Mouse (Mus musculus) brain, adult 2 months (tissue): ENCODE measurements at regions not wholly inside any gene's neighbourhood (a gene's known extent, or its start where the extent isn't known, plus 50 kb on each side); places are given as distances from the start of the nearest gene placed in this dataset.

ENCODE experiments used
- DNase-seq: peaks from one replicate; pipeline ENCODE4 v3.0.0; 2011; ENCODE audit warnings: low read depth, low spot score

DNA sequence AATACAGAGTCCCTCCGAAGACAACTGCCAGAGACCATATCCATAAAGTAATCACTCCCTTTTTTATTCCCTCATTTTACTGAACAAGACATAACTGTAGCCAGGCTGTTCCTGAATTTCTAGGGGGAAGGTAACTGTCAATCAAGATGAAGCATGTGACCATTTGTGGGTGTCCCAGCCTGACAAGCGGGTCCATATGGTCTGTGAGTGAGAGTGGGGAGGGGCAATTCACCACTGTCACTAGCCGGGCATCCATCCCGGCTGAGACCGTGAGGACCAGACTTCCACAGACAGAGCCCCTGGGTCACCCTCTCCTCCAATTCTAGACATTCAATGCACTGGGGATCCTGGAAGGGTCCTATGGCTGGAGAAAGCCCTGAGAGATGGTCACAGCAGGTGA, 54.6 kb downstream of the Gm11733 start:
- peak; percentile 30 for DNase-seq

GRCm38 (mm10) chr11:117540609-117541008, 56.4 kb downstream of the Gm11733 start:
- DNase-seq = no peak

DNA sequence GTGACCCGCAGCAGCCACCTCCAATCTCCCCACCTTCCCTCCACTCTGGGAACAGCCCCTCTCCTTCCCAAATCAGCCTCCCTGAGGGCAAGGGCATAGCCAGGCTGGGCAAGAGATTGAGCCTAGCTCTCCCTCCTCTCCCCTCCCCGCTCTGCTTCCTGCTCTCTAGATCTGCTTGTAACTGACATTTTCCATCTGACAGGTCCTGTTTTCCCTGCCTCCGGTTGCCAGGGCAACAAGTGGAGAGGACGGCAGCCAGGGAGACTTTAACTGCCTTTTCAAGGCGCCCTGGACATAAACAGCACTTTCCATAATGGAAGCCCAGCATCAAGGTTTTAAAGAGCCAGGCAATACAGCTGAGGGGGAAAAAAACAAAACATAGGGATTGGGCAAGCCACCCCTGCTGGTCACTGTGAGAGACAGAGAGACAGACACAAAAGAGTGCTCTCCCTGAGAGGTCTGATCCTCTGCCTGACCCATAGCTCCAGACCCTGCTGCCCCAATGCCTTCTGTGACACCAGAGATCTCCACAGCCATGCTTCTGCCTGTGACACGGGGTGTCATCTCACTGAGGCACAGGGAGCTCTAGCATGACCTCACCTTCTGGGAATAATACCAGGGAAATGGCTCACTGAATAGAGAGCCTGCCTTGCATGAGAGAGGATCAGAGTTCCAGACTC, 57.2 kb downstream of the Gm11733 start:
- peak; percentile 83 for DNase-seq

- DNase-seq = peak; percentile 83
Observed at GRCm38 (mm10) chr11:117543191-117543590, 59.0 kb downstream of the Gm11733 start.

DNA sequence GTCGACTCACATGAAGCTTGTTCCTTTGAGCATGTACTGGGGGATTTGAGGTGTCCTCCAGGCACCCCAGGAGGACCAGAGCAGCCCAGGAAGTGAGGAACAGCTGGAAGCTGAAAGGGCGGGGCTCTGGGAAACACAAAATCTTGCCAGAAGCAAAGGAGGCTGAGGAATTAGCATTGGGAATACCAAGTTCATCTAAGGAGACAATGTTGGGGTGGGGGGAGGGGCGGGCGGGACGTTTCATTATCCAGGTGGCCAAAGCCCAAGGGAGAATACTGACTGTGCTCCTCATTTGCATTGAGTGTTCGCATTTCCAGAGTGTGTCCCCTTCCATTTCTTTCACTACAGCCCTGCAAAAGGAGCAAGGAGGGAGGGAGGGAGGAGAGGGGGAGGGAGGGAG, 60.3 kb downstream of the Gm11733 start:
- no peak for DNase-seq

GRCm38 (mm10) chr11:117544926-117545325, 60.8 kb downstream of the Gm11733 start:
- no peak for DNase-seq

GRCm38 (mm10) chr11:117551926-117552325, 67.8 kb downstream of the Gm11733 start:
- DNase-seq = peak; percentile 56

DNA sequence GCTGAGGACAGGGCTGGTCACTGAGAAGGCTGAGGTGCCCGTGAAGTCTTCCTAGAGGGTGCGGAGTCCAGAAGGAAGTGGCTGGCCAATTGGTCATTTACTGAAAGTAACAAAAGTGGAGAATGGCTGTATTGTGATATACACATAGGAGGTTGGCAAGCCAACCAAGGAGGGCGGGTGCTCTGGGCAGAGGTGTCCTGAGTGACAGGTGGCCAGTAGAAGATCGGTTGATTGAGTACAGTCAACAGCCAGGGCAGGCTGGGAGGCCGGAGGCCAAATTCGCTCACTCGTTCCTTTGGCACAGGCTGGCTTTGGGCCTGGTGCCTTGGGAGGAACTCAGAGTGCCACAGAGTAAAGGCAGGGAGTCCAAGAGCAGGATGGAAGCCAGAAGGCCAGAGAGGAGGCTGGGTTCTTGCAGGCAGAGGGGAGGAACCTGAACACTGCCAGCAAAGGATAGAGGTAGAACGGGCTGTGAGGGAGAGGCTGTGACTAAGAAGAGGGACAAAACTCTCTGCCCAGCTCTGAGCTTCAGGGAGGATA, 68.3 kb downstream of the Gm11733 start:
- peak; percentile 90 for DNase-seq

DNA sequence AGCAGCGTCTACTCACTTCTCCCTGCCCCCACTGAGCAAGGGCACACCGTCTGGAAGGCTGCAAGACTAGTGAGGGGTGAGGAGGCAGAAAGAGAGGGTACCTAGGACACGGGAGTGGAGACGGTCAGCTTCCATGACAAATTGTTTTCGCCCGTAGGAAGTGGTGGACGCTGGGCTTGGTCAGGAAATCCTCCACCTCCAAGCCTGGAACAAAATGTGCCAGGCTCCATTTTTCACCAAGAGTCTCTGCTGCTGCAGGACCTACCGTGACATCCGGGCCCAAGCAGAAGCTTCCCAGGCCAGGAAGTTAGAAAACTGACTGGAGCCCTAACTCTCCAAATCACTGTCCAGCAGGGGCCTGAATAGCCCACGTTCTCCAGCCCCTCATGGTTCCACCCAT, 69.9 kb downstream of the Gm11733 start:
- DNase-seq = no peak

DNA sequence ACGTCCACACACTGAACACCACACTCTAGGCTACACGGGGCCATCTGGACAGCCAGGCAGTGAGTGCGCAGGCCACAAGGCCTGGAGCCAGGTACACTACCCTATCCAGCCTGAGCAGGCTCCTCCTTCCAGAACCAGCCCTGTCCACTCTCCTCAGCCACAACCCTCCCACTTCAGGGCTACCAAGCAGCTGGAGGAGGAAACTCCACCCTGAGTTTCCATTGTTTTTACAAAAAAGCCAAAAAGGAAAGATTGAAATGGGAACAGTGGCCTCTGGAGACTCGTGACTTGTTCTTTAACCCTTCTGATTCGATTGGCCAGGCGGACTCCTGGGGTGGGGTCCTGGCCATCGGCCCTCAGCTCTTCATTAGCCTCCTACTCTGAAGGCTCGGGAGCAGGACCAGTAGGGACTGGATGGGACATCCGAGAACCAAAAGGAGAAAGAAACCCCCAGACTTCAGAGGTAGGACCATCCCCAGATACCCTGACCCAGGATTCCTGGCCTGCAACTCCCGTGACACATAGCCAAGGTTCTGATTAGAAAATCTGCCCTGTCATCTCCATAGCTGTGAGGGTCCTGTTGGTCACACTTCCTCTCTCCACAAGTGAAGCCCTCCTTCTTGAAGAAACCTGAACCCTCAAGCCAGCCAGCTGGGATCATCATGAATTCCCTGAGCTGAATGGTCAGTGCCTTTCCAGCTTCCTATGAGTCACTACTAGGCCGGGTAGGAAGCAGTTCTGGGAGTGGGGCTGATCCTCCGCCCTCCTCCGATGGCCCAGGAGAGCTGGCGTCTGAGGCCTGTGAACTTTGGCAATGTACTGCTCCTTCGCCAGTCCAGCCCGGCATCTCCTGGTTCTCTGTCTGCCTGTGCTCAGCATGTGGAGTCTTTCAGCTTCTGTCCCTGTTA, 73.6 kb downstream of the Gm11733 start:
- peak; percentile 61 for DNase-seq

- DNase-seq = peak; percentile 69
Observed at GRCm38 (mm10) chr11:117559839-117560238, 75.7 kb downstream of the Gm11733 start.

DNA sequence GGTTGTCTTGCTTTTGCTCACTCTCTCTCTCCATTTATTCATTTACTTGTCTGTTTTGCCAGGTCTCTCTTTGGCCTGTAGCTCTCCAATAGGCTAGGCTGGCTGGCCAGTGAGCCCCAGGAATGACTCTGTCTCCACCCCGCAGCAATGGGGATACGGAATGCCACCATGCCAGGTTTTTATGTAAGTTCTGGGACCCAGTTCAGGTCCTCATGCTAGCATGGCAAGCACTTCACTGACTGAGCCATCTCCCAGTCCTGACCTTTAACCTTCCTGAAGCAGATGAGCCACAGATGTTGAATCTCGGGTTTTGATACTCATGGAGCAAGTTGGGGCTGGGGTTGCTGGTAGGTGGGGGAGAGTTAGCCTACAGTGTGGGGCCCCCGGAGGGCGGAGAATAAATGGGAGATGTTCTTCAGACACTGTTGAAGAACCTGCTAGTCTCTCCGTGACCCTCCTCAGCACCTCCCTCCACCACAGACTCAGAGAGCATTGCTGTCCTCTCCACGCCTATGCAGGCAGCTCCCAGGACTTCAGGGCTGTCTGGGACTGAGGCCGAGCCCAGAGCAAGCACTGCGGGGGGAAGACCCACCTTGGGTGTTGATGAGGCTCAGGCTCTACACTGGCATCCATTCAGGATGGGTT, 83.9 kb downstream of the Gm11733 start:
- no peak for DNase-seq

GRCm38 (mm10) chr11:117568606-117568991, 84.4 kb downstream of the Gm11733 start:
- DNase-seq = peak; percentile 67

DNA sequence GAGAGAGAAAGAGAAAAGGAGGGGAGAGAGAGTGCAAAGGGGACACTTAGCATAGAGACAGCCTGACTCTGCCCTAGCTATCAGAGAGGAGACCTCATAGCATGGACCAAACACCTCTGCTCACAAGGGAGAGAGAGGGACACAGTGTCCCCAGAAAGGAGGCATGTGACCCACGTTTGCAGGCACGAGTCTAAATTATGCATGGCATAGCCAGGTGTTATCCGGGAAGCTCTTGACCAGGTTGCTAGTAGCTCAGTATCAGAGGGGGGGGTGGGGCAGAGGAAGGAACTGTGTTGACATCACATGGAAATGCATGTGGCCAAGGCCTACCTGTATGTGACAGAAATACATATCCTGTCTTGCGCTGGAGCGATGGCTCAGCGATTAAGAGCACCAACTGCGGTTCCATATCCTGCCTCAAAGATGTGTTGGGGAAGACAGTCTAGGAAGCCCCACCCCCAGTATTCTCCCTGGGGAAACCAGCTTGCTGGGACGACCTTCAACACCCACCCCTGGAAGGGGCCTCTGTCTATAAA, 84.5 kb upstream of the Tnrc6c start:
- no peak for DNase-seq

- peak; percentile 32 for DNase-seq
Observed at GRCm38 (mm10) chr11:117571858-117572257, 82.2 kb upstream of the Tnrc6c start.

- DNase-seq = peak; percentile 91
Observed at GRCm38 (mm10) chr11:117574721-117575120, 79.4 kb upstream of the Tnrc6c start.

GRCm38 (mm10) chr11:117579121-117579520, 75.0 kb upstream of the Tnrc6c start:
- DNase-seq = no peak

- DNase-seq = no peak
Observed at GRCm38 (mm10) chr11:117579720-117580119, 74.4 kb upstream of the Tnrc6c start.

GRCm38 (mm10) chr11:117583478-117583877, 70.6 kb upstream of the Tnrc6c start:
- no peak for DNase-seq

DNA sequence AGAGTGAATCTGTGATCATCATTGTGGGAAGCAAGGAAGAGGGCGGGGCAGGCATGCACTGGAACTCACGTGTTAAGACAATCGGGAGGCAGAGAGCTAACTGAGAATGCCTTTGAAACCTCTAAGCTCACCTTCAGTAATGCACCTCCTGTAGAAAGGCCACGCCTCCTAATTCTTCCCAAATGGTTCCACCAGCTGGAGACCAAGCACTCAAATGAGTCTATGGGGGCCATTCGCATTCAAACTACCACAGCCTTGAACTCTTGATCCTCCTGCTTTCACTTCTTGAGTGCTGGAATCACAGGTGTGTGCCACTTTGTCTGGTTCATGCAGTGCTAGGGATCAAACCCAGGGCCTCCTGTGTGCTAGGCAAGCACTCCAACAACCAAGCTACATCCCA, 68.5 kb upstream of the Tnrc6c start:
- DNase-seq = no peak

DNA sequence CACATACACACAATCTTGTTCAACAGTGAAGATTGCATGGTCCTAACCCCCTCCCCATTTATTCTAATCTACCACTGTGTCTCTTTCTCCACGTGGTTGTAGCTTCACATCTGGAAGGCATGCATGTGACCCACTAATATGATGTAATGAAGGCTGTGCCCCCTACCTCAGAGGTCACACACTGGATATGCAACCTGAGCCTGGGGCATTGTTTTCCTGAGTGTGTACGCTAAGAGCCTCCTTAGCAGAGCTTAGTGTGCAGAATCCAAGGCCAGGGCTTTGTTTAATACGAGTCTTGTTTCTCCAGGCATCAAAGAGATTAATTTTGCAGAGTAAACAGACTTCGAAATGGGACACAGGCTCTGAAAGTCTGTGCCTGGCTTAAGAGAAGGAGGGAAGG, 68.0 kb upstream of the Tnrc6c start:
- DNase-seq = no peak
